Mouse (Mus musculus) fibroblast of lung, adult 2 months (primary cell): ENCODE results near the gene Snai1.

ENCODE experiments used
- DNase-seq: peaks from one replicate; pipeline ENCODE4 v3.0.0-alpha.2; 2011; ENCODE audit warnings: low read depth

Gene Snai1

GRCm38 (mm10) chr2:167537476-167538297 lies at the start of gene Snai1:
Gene Snai1, plus strand, starts transcription at chr2:167538195.
- peak; percentile 95 for DNase-seq

GRCm38 (mm10) chr2:167490813-167491525 lies 47.0 kb upstream of the Snai1 start:
- peak; percentile 82 for DNase-seq

- DNase-seq = no peak
Measured at GRCm38 (mm10) chr2:167491757-167492708, 46.0 kb upstream of the Snai1 start, which contains the start of gene Rnf114. Gene Rnf114, plus strand, starts transcription at chr2:167492645.

GRCm38 (mm10) chr2:167492713-167493636 lies 45.0 kb upstream of the Snai1 start, which contains the start of gene Spata2:
Gene Spata2, minus strand, starts transcription at chr2:167492887.
- DNase-seq = peak; percentile 69

GRCm38 (mm10) chr2:167496437-167496836 lies 41.6 kb upstream of the Snai1 start:
- no peak for DNase-seq

GRCm38 (mm10) chr2:167497272-167497671 lies 40.7 kb upstream of the Snai1 start:
- no peak for DNase-seq

- no peak for DNase-seq
Measured at GRCm38 (mm10) chr2:167502554-167503252, 35.3 kb upstream of the Snai1 start.

- DNase-seq = no peak
Measured at GRCm38 (mm10) chr2:167503253-167503895, 34.6 kb upstream of the Snai1 start.

GRCm38 (mm10) chr2:167503896-167504349 lies 34.1 kb upstream of the Snai1 start:
- no peak for DNase-seq

- no peak for DNase-seq
Measured at GRCm38 (mm10) chr2:167505127-167505526, 32.9 kb upstream of the Snai1 start.

- no peak for DNase-seq
Measured at GRCm38 (mm10) chr2:167506546-167507260, 31.3 kb upstream of the Snai1 start.

- no peak for DNase-seq
Measured at GRCm38 (mm10) chr2:167507719-167508385, 30.1 kb upstream of the Snai1 start.

GRCm38 (mm10) chr2:167508569-167508968 lies 29.4 kb upstream of the Snai1 start:
- DNase-seq = no peak

- DNase-seq = no peak
Measured at GRCm38 (mm10) chr2:167510485-167510884, 27.5 kb upstream of the Snai1 start.

GRCm38 (mm10) chr2:167512365-167512764 lies 25.6 kb upstream of the Snai1 start:
- no peak for DNase-seq

GRCm38 (mm10) chr2:167512970-167513369 lies 25.0 kb upstream of the Snai1 start:
- DNase-seq = no peak

GRCm38 (mm10) chr2:167514641-167515040 lies 23.4 kb upstream of the Snai1 start:
- DNase-seq = no peak

- no peak for DNase-seq
Measured at GRCm38 (mm10) chr2:167515688-167516087, 22.3 kb upstream of the Snai1 start.
